Comparison of ENCODE assay signal across 13 mouse cellular contexts in genomic region chr17:81500686-81501407, GRCm38 (mm10). TPM values are rescaled to one million over a fixed set of nuclear protein-coding genes. Genes with fewer than 3 reads are reported as not detected.
A peak's percentile ranks its signal among the peaks of the same experiment; 100 is the strongest.
DNase-seq lines count a peak whose midpoint lies in the region; ATAC-seq lines count a peak whose summit lies in the region.
"Had no signal": no experiment of that assay in that cellular context is flagged by ENCODE, and none has a peak within 500 bp of the region (broad histone marks: within the 10 kb centered on the region; RNA-seq: fewer than 3 reads in every experiment).

No protein-coding gene starts in this region.

- no peaks in the 10 kb centered on the region for H3K9me3 ChIP-seq in hindbrain, embryonic 15.5 days
- H3K9me3 ChIP-seq in midbrain, embryonic 10.5 days (replicated peaks): no peaks in the 10 kb centered on the region

- no peaks in the 10 kb centered on the region for H3K27me3 ChIP-seq in hindbrain, embryonic 15.5 days
- H3K27me3 ChIP-seq in midbrain, embryonic 10.5 days (ENCODE audit: low read depth, poor library complexity, severe bottlenecking): peaks cover 38% of the 10 kb centered on the region

- H3K4me2 ChIP-seq in hindbrain, embryonic 15.5 days: no peak overlapping the region

- H3K36me3 ChIP-seq in hindbrain, embryonic 15.5 days: no peaks in the 10 kb centered on the region
- no peaks in the 10 kb centered on the region for H3K36me3 ChIP-seq in midbrain, embryonic 10.5 days

- H3K27ac ChIP-seq in hindbrain, embryonic 15.5 days (replicated peaks): peak overlapping the region; percentile 50; the same call in 1 of the 2 replicates
- H3K27ac ChIP-seq in midbrain, embryonic 10.5 days (replicated peaks): no peak overlapping the region

- peaks cover 6% of the 10 kb centered on the region for H3K4me1 ChIP-seq in hindbrain, embryonic 15.5 days (replicated peaks)
- H3K4me1 ChIP-seq in midbrain, embryonic 10.5 days: peaks cover 12% of the 10 kb centered on the region

- 44% methylated on average over 5 of the region's 5 CpGs for WGBS in hindbrain, embryonic 15.5 days
- WGBS in midbrain, embryonic 10.5 days: 54% methylated on average over 5 of the region's 5 CpGs

- peak; percentile 32 to 33 for DNase-seq in cerebellum, postnatal 25 days
- no peak for DNase-seq in cerebellum, adult 11-12 months
- peak; percentile 56 for DNase-seq in MN1 (ENCODE audit: low spot score)
- DNase-seq in midbrain, embryonic 10.5 days (ENCODE audit: low spot score): peak; percentile 32
- no peak for DNase-seq in thymus, postnatal 25 days
- no peak for DNase-seq in T-cell, adult 2 months (ENCODE audit: low spot score)
- no peak for DNase-seq in adrenal gland, postnatal 25 days
- DNase-seq: adrenal gland, postnatal 36 days had no signal

- H3K4me3 ChIP-seq in hindbrain, embryonic 15.5 days: no peak overlapping the region
- no peak overlapping the region for H3K4me3 ChIP-seq in midbrain, embryonic 10.5 days

- no peak overlapping the region for H3K9ac ChIP-seq in hindbrain, embryonic 15.5 days

- peak; percentile 39; the same call in 1 of the 2 replicates for ATAC-seq in hindbrain, embryonic 15.5 days (ENCODE audit: low FRiP score, low read depth)

RNA-seq across cellular contexts. Expression of gene Gm11096, which starts 59.3 kb away (rescaled TPM):
- not detected in 2 replicates for polyA plus RNA-seq in hindbrain, embryonic 15.5 days (2015; fragmentation: Nextera tagmentation; extraction: Ambion mirVana)
- not detected in 2 replicates for polyA plus RNA-seq in midbrain, embryonic 10.5 days (2016; fragmentation: Nextera tagmentation; extraction: Ambion mirVana)
- total RNA-seq in adrenal gland, postnatal 25 days (2021): not detected in 2 replicates
- total RNA-seq: adrenal gland, postnatal 36 days; layer of hippocampus, postnatal 25 days had no signal
- polyA plus RNA-seq: frontal cortex, adult 2 months; liver, embryonic 16.5 days; neural tube, embryonic 14.5 days had no signal

Comparison
In these comparisons a context has a peak if more than half of its experiments do, and no peak if none do; other contexts are left out.
1. DNase-seq: peak in cerebellum, postnatal 25 days (2 of 2), MN1 (single experiment) and midbrain, embryonic 10.5 days (single experiment); none in cerebellum, adult 11-12 months (single experiment), thymus, postnatal 25 days (single experiment), T-cell, adult 2 months (single experiment) and adrenal gland, postnatal 25 days (single experiment).